Mouse (Mus musculus) C2C12 (cell line): Measurements from ENCODE around the gene Gm1604a.
"Not testable (repeated sequence)": the region's sequence is repeated elsewhere in the genome, so short reads cannot be mapped to it uniquely, and the experiment has no call there.

ENCODE experiments used
- CTCF ChIP-seq: IDR thresholded peaks from one replicate; pipeline ENCODE4 v1.5.1; 2011; ENCODE audit not compliant: control insufficient read depth, insufficient read depth, insufficient read length
- MAX ChIP-seq: IDR thresholded peaks from one replicate; pipeline ENCODE4 v1.6.1; 2011; ENCODE audit warnings: mild to moderate bottlenecking, control low read depth
- MYOD1 ChIP-seq: IDR thresholded peaks from one replicate; pipeline ENCODE4 v1.6.1; 2011; ENCODE audit warnings: low read depth; ENCODE audit not compliant: control insufficient read depth, insufficient read length
- MYOG ChIP-seq: IDR thresholded peaks from one replicate; pipeline ENCODE4 v1.6.1; 2011; ENCODE audit not compliant: control insufficient read depth, insufficient read length; ENCODE audit errors: extremely low read depth
- USF1 ChIP-seq: IDR thresholded peaks from one replicate; pipeline ENCODE4 v1.6.1; 2011; ENCODE audit warnings: low read depth, mild to moderate bottlenecking, control low read depth, moderate library complexity

GRCm38 (mm10) chr17:7084523-7084922, 59.2 kb downstream of the Gm1604a start:
- TF ChIP-seq MYOD1, CTCF, USF1, MYOG, MAX: not testable (repeated sequence)
